Mouse (Mus musculus) adipocyte (in vitro differentiated cells): ENCODE results near the gene Dusp9.

Experiments used
- DNase-seq: peaks from one replicate; pipeline ENCODE4 v3.0.0-alpha.2; 2016; ENCODE audit warnings: low spot score

Dusp9 gene

DNA sequence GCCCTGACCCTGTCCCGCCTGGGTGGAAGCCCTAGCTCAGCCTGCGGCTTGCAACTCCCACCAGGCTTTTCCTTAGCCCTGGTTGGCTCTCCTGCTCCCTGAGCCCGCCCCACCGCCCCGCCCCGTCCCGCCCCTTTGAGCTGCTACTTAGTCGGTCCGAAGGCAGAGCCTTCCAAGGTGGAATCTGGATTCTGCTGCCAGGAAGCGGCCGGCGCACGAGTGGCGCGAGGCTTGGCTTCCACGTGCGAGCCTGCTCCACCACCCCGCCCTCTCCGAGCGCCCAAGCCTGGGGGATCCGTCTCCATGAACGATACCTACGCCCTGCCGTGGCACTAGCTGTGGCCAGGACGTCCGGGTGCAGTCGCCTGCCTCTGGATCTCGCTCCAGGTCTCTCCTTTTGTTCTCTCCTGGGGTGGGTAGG, at the start of gene Dusp9:
Dusp9 (plus strand) TSS at position 165 of the 421 bp plus-strand sequence.
- no peak for DNase-seq

DNA sequence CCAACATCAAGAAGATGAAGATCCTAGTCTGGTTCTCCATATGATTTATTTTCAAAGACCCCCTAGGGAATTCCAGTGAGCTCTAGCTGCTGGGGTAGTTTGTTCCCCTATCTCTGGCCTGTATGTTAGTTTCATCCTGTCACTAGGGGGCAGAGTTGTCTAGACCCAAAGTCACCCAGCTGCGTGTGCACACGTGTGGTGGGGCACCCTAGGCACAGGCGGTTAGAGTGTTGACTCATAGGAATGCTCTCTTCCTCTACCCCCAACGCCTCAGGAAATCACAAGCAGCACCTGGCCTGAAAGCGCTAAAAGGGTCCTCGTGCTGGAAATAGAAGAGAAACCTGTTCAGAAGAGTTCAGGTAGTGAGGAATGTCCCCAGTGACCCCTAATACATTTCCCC, 46.0 kb upstream of the Dusp9 start:
- no peak for DNase-seq

DNA sequence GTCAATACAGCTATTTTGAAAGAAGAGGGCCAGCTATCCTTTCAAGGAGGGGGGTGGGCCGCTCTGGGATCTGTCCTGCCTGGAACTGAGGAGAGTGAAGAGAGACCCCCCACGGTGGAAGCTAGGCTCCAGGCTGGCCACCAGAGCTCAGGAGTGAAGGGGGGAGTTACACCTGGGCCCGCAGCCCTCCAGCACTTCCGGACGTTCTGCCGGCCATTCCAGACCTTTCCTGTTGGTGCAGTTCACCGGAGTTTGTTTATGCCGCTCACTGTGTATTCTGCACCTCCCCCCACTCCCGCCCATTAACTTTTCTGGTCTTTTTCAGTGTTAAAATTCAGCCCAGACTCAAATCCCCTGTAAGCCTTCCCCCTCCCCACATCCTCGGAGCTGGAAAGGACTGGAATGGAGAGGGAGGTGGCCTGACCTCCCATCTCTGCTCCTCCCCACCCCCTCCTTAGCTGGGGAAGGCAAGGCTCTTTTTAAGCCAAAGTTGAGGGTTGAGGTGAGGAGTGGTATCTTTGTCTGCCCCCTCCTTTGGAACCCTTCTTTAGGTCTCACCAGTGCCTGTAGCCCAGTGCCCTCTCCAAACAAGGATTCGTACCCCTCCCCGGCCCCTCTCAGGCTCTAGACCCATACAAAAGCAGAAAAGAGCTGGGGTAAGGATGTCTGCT, 44.6 kb upstream of the Dusp9 start:
- DNase-seq: no peak

DNA sequence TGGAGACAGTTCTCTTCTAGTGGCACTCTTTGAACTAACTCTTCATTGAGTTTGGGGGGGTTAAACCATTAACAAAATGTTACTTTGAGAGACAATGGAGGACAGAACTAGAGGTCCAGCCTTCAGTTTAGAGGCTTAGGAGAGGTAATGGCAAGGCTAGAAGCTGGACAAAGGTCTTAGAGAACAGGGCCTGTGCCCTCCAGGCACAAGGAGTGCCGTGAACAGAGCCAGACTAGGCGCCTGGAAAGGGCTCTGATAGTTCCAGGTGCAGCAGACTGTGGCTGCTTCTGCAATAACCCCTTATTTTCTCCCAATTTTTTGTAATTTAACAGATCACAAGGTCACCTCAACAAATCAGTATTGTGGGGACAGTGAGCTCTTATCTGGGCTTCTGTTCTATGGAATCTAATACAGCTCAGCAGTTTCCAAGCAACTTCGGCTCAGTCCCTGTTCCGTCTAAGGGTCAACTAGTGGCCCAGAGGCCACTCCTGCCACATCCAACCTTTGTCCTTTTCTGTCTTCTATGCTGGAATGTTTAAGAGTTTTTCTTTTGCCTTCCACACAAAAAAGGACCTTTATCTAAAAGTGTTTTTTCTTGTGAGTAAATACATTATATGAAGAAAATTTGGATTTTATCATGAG, 43.8 kb upstream of the Dusp9 start:
- DNase-seq: no peak

DNA sequence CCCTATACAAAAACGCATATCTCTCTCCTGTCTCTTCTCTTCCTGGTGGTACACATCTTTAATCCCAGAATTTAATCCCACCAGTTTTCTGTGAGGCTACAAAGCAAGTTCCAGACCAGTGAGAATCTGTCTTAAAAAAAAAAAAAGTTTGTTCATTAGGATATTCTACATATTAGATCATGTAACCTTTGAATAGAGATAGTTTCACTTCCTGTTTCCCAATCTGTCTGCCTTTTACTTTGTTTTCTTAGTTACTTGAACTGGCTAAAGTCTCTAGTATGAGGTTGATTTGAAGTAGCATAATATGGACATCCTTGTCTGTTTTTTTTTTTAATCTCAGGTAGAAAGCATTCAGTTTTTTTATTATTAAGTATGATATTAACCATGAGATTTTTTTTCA, 37.8 kb upstream of the Dusp9 start:
- DNase-seq: no peak

DNA sequence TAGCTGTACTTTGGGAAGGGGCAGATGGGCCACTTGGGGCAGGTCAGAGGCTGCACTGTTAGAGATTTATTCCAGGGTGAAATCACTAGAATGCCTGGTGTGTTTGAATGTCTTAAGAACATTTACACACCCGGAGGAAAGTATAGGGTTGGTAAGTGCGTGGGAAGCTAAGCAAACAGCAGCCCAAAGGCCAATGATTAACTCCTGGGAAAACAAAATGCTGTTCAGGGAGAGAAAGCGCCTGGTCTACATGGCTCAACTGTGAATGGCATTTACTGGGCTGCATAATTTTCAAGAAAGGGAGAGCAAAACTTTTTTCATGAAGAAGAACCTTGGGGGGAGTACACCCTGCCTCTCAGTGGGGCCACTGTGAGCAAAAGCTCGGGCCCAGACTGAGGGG, 25.6 kb upstream of the Dusp9 start:
- no peak for DNase-seq

DNA sequence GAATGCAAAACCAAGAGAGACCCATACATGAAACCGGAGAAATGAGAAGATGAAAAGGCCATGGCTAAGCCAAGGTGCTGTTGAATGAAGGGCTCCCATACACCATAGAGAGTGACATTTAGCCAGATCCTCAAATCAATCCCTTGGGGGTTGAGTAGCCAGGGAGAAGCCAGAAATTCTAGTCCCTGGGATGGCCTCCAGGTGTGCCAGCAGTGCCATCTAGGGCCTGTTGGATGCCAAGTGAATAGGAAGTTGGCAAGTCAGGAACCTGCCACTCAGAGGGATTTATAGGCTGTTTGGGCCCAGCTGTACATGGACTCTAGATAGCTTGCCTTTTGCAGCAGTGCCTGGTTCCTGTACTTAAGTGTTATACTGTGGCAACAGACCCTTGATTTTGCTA, 23.3 kb upstream of the Dusp9 start:
- DNase-seq: peak; percentile 59

DNA sequence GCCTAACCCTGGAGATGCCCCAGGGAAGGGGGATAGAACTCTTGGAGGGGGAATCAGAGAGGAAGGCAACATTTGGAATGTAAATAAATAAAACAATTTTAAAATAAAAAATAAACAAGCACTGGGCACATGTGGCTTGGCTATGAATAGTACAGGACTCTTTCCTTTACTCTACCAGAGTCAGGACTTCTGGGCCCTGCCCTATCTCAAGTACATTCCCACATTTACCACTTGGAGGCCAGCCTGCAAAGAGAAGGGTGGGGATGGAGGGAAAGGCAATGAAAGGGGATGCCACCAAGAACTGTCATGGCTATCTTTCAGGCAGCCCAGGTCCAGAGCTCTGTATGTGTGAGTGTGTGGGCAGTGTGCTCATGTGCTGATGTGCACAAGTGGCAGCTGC, 19.8 kb upstream of the Dusp9 start:
- DNase-seq: peak; percentile 42

DNA sequence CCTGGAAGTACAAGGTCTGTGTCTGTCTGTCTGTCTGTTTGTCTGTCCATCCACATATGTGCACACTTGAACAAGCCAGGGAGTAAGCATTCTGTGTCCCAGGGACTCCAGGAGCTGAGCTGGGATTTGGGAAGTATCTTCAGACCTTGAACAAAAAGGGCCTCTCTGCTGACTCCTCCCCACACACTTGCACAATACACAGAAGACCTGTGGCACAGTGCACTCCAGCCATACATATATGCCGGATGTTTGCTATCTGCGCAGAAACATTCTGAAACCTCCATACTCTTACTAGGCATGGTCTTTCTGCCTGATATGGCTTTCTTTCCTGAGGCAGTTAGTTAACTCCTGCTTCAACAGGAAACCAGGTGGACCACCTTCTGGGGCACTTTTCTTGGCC, 19.3 kb upstream of the Dusp9 start:
- DNase-seq: peak; percentile 67

DNA sequence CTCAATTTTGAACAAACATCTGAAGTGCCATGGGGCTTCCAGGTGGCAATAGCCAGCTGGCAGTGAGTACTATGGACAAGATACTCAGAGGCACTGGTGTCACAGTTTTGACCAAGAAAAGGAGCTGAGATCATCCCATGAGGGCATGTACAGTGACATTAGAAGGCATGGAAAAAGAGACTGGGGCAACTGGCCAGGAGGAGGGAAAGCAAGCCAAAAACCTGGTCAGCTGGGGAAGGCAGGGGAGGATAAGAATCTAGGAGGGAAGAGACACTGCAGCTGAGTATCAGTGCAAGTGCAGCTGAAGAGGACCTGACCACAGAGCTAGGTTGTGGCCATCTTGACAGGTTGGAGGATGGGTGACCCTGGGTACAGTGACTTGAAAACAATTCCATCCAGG, 12.2 kb upstream of the Dusp9 start:
- peak; percentile 68 for DNase-seq

DNA sequence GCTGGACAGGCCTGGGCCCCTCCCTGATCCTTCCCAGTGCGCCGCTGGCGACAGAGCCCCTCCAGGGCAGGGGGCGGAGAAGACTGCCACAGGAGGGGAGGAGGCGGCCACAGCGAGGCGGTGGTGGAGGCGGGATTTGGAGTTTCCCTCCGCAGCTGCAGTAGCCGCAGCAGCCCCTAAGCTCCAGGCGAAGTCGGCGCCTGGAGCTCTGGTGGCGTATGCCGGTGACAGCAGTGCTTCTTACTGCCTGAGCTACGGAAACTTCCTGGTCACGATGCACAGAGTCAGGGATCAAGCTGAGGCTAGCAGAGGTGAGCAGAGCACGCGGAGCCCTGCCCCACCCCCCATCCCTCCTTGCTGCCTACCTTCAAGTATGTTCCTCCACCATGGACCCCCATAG, 3.8 kb upstream of the Dusp9 start:
- DNase-seq: no peak

DNA sequence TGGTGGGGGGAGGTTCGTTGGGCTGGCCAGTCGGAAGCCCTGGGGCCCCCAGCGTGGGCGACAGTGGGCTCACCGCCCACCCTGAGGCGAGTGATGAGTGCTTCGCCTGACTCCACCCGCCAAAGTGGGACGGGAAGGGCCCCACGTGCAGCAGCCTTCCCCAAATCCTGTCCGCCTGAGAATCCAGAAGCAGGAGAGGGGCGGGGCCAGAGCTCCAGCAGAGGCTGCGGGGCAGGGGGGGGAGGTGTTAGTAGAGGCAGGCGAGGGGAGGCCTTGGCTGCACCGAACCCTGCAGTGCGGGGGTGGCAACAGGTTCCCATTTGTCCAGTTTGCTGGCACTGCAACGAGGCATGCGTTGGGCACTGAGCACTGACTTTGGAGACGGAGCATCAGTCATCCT, 1.8 kb upstream of the Dusp9 start:
- DNase-seq: no peak

DNA sequence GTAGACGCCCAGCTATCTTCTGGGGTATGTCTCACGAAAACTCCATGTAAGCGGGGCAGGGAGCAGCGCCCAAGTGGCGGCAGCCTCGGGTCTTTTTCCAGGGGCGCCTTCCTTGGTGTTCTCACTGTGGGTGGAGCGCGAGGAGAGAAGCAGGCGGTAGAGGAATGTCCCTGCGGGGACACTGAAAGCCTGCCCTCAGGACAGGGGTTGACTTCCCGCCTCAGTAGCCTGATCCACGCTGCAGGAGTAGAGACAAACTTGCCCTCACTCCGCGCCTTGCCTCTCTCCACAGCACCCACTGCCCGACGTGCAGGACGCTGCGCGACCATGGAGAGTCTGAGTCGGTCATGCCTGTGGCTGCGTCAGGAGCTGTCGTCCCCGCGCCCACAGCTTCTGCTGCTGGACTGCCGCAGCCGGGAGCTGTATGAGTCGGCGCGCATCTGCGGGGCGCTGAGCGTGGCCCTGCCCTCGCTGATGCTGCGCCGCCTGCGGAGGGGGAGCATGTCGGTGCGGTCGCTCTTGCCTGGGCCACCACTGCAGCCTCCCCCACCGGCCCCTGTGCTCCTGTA, 766 bp downstream of the Dusp9 start:
- DNase-seq: no peak

DNA sequence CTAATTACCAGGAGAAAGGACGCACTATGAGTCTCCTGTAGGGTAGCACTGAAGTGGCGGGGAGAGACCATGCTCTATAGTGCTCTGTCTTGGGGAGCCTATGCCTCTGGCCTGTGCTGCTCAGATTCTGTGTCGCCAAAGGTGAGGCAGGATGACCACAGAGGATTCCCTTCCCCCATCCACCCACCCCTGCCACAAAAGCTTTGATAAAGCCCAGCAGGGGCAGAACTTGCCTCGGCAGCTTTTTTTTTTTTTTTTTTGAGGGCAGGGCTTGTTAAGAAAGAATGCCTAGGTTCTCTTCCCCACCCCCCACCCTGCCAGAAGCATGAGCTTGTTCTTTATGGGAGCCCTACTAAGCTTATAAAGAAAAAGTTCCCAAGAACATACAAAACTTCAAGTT, 5.9 kb downstream of the Dusp9 start:
- no peak for DNase-seq

DNA sequence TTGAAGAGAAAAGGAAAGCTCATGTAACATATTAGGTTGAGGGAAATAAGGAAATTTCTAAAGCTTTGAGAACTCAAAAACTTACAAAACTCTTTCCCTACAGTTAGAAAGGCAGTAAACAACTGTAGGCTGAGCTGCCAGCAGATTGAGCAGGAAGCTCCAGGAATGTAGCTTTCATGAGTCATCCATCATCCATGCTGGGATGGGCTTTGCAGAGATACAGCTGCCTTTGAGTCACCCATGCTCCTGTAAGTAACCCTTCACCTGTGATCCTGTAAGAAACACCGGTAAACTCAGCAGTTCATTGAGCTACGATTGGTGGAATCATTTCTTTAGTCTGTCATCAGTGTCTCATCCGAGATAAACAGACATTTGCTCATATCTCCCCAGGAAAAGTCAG, 11.7 kb downstream of the Dusp9 start:
- DNase-seq: peak; percentile 39

DNA sequence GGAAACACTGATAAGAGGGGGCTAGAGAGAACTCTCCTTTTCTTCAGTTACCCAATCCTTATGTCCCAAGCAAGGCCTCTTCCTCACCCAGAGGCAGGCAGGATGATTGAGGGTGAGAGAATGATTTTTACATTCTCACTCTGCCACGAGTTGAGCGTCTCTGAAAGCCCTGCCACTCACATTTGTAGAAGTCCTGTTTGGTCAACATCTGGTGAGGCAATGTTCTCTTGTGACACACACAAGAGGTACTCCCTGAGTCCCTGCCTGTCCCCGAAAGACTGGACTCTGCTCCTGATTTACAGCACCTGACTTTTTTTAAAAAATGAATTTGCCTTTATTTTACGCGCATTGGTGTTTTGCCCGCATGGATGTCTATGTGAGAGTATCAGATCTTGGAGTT, 14.2 kb downstream of the Dusp9 start:
- DNase-seq: no peak

DNA sequence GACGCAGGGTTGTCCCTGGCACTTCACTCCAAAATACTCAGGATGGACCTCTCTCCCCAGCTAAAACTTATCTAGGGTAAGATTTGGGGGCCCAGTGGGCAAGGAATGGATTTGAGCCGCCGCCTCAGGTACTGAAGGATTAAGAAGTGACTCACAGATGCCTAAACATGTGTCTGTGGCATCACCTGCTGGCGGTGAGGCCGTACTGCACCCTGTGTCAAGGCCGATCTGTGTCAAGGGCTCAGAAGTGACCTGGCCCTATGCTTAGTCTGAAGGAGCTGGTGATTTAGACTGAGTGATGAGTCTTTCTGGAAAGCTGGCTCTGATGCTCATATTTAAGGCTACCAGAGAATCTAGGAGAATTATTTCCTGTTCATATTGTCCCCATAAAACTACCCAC, 15.0 kb downstream of the Dusp9 start:
- DNase-seq: peak; percentile 86

DNA sequence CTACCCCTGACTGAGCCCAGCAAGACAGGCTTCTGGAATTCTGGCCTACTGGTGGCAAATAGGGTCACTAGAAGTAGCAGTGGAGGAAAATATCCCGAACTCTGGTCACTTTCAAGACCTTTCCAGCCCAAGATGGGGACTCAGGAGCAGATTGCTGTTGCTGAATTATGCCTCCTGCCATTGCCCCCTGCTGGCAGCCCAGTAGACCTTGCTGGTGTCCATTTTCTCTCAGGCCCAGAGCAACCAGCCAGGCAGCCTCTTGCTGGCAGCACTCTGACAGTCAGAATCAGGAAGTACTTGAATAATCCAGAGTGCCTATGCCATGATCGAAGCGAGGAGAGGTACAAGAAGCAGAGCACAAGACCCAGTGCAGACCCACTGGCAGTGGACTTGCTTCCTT, 16.3 kb downstream of the Dusp9 start:
- DNase-seq: peak; percentile 74

DNA sequence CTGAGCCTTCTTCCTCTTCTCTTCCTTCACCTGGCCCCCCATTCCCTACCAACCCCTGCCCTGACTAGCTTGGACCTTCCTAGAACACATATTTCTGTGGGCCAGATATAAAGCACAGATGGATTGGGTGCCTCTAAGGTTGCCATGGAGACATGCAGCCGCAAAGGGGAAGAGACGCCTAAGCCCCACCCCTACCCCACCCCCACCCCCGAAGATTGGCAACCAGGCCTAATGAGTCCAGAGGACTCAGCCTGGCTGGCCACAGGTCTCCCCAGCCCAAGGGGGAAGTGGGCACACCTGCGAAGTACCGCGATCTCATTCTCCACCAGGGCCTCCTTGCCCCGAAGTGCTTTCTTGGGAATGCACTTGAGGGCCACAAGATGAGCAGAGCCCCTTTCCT, 19.2 kb downstream of the Dusp9 start:
- DNase-seq: no peak

DNA sequence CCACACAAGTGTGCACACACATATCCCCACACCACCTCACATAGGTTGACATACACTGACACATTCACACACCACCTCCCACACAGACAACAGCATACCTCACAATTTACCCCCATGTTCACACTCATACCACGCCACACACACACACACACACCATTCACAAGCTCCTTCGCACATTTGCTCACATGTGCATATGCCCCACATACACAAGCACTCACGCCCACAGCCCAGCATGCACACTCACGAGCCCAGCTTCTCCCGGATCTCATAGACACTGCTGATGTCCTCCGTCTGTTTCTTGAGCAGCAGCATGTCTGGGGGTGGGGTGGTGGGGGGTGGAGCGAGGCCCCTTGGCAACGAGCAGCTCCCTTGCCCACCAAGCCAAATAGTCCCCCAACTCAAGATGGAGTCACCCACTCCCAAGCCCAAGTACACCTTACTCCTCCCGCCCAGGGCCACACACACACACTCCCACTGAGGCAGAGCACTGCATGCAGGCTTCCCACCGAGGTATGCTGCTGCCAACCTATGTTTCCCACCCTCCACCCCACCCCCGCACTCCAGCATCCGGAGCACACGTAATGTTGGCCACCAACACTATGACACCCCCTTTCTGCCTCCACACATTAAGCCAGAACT, 19.8 kb downstream of the Dusp9 start:
- no peak for DNase-seq

DNA sequence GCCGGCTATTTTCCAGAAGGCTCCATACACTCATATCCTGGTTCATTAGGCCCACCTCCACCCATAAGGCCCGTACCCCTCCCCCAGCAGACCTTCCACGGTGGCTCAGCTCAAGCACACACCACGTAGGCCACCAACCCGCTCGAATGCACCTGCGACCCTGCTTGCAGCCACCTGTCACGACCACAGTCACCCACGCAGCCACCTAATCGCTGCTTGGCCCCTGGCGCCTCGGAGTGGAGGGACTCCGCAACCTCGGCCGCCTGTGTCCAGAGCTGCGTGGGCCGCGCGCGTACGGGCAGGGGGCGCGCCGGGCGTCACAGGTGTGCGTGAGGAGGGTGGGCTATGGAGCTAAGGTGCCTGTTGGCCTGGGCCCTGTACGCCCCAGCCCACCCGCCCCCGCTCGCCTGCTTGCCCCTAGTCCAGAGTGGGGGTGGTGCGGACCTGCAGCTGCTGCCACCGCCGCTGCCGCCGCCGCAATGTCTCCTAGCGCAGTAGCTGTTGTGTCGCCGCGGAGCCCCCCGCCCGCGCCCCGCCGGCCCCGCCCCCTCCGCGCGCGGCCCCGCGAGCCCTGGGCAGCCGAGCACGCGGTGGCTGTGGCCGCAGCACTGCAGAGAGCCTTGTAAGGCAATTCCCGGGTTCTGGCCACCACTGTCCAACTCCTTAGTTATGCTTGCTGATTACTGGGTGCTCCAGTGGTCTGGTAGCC, 20.5 kb downstream of the Dusp9 start, which contains the start of gene Pnck:
Pnck (minus strand) TSS at position 543 of the 709 bp plus-strand sequence.
- DNase-seq: no peak

DNA sequence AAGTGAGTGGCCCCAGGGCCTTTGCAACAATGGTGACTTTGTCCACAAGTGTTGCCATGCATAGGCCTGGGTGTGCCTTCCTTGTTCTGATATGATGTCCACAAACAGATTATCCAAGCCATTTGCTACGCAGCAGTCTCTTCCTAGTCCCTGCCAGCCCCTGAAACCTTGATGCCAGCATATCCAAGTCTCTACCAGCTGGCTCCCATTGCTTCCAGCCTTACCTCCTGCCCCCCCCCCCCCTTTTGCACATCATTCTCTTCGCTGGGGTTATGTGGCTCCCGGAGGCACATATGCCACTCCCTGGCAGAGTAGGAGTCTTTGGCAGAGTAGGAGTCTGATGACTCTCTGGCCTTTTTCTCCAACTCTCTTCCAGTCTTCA, 21.1 kb downstream of the Dusp9 start:
- no peak for DNase-seq

DNA sequence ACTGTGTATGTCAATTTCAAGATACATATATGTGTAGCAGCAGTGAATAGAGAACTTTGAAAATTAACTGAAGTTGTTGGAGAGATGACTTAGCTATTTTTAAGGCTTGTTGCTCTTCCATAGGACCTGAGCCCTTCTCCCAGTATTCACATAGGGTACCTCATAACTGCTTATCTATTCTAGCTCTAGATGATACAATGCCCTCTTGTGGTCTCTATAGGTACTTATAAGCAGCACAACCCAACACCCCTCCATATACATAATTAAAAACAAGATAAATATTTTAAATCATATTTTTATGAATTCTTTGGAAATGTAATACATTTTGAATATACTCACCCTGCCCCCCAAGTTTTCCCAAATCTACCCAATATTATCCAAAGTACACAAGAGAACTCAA, 23.9 kb downstream of the Dusp9 start:
- no peak for DNase-seq
